Mouse (Mus musculus) A20 (cell line): Measurements from ENCODE around the gene Arhgap33.
A peak's percentile ranks its signal among the peaks of the same experiment; 100 is the strongest.
"Not testable (repeated sequence)": the region's sequence is repeated elsewhere in the genome, so short reads cannot be mapped to it uniquely, and the experiment has no call there.

ENCODE experiments used
- DNase-seq: peaks from one replicate; pipeline ENCODE4 v3.0.0-alpha.2; 2011; ENCODE audit warnings: low read depth, low spot score

The Arhgap33 gene

GRCm38 (mm10) chr7:30495506-30496042 is 39.3 kb downstream of the Arhgap33 start:
- DNase-seq = not testable (repeated sequence)

- DNase-seq = no peak
Measured at GRCm38 (mm10) chr7:30493401-30493931, 41.4 kb downstream of the Arhgap33 start, which contains the start of gene Prodh2. Gene Prodh2, plus strand, starts transcription at chr7:30493622.

- DNase-seq = peak; percentile 74
Measured at GRCm38 (mm10) chr7:30492765-30493164, 42.1 kb downstream of the Arhgap33 start.

GRCm38 (mm10) chr7:30490957-30491307 is 43.9 kb downstream of the Arhgap33 start:
- no peak for DNase-seq

GRCm38 (mm10) chr7:30490251-30490956 is 44.5 kb downstream of the Arhgap33 start:
- peak; percentile 64 for DNase-seq

- no peak for DNase-seq
Measured at GRCm38 (mm10) chr7:30484250-30484649, 50.6 kb downstream of the Arhgap33 start.

GRCm38 (mm10) chr7:30477415-30478381 is 57.2 kb downstream of the Arhgap33 start:
- DNase-seq = no peak

GRCm38 (mm10) chr7:30476136-30476535 is 58.7 kb downstream of the Arhgap33 start:
- DNase-seq = not testable (repeated sequence)

- DNase-seq = no peak
Measured at GRCm38 (mm10) chr7:30474999-30475398, 59.9 kb downstream of the Arhgap33 start.

GRCm38 (mm10) chr7:30472411-30472810 is 62.4 kb downstream of the Arhgap33 start:
- peak; percentile 66 for DNase-seq
